Mouse (Mus musculus) limb, embryonic 11.5 days (tissue): ENCODE measurements around the gene Upp2. TPM values are rescaled to one million over a fixed set of nuclear protein-coding genes. Genes with fewer than 3 reads are reported as not detected.

Experiments used
- ATAC-seq: fragments of 200-750 bp; cut with Nextera tagmentation; 2 replicates; pipeline ENCODE4 v1.8.0; 2017; ENCODE audit warnings: low read depth; ENCODE audit not compliant: insufficient number of reproducible peaks, low FRiP score, low TSS enrichment
- DNase-seq: peaks from one replicate; pipeline ENCODE4 v3.0.0-alpha.2; 2015; ENCODE audit warnings: low spot score
- H3K27ac ChIP-seq: fragments of 300-500 bp; sonication (generic); replicated peaks from 2 replicates; pipeline ENCODE4 v1.5.1; 2014; ENCODE audit warnings: low read depth, mild to moderate bottlenecking, low read length
- H3K27me3 ChIP-seq: fragments of 300-500 bp; sonication (generic); 2 replicates; pipeline ENCODE4 v1.6.1; 2014; ENCODE audit warnings: mild to moderate bottlenecking, low read length, mixed read lengths; ENCODE audit not compliant: control insufficient read depth, insufficient read depth
- H3K36me3 ChIP-seq: fragments of 300-500 bp; sonication (generic); 2 replicates; pipeline ENCODE4 v1.6.1; 2014; ENCODE audit warnings: mild to moderate bottlenecking, low read length, moderate library complexity, mixed read lengths; ENCODE audit not compliant: control insufficient read depth, insufficient read depth
- H3K4me1 ChIP-seq: fragments of 300-500 bp; sonication (generic); 2 replicates; pipeline ENCODE4 v1.6.1; 2014; ENCODE audit warnings: low read length, mixed read lengths; ENCODE audit not compliant: control insufficient read depth, insufficient read depth
- H3K4me2 ChIP-seq: fragments of 300-500 bp; sonication (generic); 2 replicates; pipeline ENCODE4 v1.6.1; 2014; ENCODE audit warnings: low read depth, mild to moderate bottlenecking, moderate library complexity; ENCODE audit not compliant: severe bottlenecking
- H3K4me3 ChIP-seq: fragments of 300-500 bp; sonication (generic); 2 replicates; pipeline ENCODE4 v1.5.1; 2014; ENCODE audit warnings: low read depth, low read length
- H3K9ac ChIP-seq: fragments of 300-500 bp; sonication (generic); 2 replicates; pipeline ENCODE4 v1.6.1; 2014; ENCODE audit warnings: mild to moderate bottlenecking, low read length
- H3K9me3 ChIP-seq: fragments of 300-500 bp; sonication (generic); 2 replicates; pipeline ENCODE4 v1.6.1; 2016; ENCODE audit warnings: low read length; ENCODE audit not compliant: control insufficient read depth
- WGBS: fragments of 180-500 bp; shearing (Covaris S2); extraction: QIAGEN DNeasy Blood & Tissue Kit; methylation state at CpG from one replicate; pipeline ENCODE4 v1.1.7; 2014; 5-methylcytosine and 5-hydroxymethylcytosine counted together
- polyA plus RNA-seq: library from polyadenylated mRNA; unstranded; fragments of >200 nt; fragmentation: Nextera tagmentation; extraction: Ambion mirVana; gene quantifications from 2 replicates; pipeline ENCODE4 v1.2.1, GENCODE M21; 2014

The Upp2 gene
- polyA plus RNA-seq, 1 experiment from 2014 or later: 9.3 TPM

DNA sequence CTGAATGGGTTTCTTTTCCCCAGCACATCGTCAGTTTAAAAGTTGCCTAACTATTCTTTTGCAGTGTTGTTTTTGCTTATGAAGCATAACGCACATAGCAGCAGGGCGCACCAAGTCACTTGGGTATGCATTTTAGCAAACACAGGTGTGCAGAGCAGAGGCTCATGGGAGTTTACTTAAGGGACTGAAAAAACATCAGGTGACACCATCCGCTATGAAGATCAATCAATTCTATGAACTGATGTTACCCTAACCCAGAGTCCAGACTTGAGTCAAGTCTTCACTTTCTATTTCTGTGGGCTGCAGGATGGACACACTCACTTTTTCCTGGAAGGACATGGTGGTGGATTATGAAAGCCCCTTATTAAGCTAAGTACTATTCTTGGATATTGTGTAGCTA is 174.9 kb downstream of the Upp2 start:
- H3K9me3 ChIP-seq: no peaks in the 10 kb centered on the region
- DNase-seq (no peak), ATAC-seq (no peak)
- 94% methylated on average over 4 of the region's 4 CpGs for WGBS
- no peak overlapping the region for H3K9ac ChIP-seq
- no peaks in the 10 kb centered on the region for H3K27me3 ChIP-seq
- H3K4me2 ChIP-seq: no peak overlapping the region
- no peak overlapping the region for H3K27ac ChIP-seq
- no peak overlapping the region for H3K4me3 ChIP-seq
- no peaks in the 10 kb centered on the region for H3K36me3 ChIP-seq
- H3K4me1 ChIP-seq: no peaks in the 10 kb centered on the region

DNA sequence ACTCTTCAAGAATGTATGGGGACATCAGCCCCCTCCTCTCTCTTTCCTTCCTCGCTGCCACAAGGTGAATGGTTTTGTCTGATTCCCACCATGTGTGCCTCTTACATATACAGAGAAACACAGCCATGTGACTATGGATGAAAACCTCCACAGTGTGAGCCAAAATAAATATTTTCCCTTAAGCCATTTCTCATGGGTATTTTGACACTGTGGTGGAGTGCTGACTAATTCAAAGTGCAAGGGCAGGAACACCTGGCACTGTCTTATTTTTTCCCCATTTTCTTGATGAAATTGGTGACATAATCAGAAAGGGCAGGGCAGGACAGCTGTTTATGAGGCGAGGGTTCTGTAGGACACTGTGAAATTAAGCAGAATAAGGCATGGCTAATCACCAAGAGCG is 176.3 kb downstream of the Upp2 start:
- H3K4me3 ChIP-seq: no peak overlapping the region
- no peak overlapping the region for H3K9ac ChIP-seq
- no peaks in the 10 kb centered on the region for H3K27me3 ChIP-seq
- WGBS: 80% methylated on average over 3 of the region's 3 CpGs
- no peaks in the 10 kb centered on the region for H3K9me3 ChIP-seq
- H3K27ac ChIP-seq: no peak overlapping the region
- H3K4me2 ChIP-seq: no peak overlapping the region
- DNase-seq: no peak
- no peak for ATAC-seq
- H3K36me3 ChIP-seq: no peaks in the 10 kb centered on the region
- no peaks in the 10 kb centered on the region for H3K4me1 ChIP-seq

DNA sequence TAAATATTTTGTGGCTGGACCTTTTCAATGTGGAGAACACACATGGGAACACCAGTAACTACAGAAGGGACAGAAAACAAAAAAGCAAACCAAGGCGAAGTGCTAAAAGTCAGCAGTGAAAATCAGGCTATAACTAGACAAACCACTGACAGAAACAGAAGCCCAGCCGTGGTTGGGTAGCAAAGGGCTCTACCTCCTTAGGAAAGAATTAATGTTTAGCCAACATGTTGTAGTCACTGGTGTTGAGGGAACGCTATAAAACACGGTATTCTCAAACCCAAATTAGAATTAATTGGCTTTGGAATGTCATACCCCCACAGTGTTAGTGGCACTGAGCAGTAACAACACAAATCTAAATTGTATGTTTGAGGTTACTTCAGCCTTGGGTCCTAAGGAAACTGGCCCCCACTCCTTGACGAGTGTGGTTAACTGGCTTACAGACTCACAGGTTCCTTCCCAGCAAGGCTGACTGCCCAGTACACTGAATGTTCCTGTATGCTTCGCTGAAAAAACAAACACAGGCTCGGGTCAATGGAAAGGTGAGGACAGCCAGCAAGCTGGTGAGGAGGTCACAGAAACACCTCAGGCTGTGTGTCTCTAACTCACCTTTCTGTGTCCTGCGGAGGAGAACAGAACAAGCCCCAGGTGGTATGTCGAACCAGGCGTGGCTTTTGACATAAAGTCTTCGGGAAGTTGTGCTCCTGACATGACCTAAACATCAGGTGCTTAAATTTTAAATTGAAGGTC is 180.6 kb downstream of the Upp2 start:
- WGBS: 70% methylated on average over 11 of the region's 11 CpGs
- H3K27ac ChIP-seq: no peak overlapping the region
- no peak overlapping the region for H3K4me2 ChIP-seq
- H3K4me1 ChIP-seq: no peaks in the 10 kb centered on the region
- H3K9me3 ChIP-seq: no peaks in the 10 kb centered on the region
- no peak overlapping the region for H3K9ac ChIP-seq
- H3K27me3 ChIP-seq: no peaks in the 10 kb centered on the region
- no peaks in the 10 kb centered on the region for H3K36me3 ChIP-seq
- no peak for DNase-seq
- H3K4me3 ChIP-seq: no peak overlapping the region
- ATAC-seq: no peak

DNA sequence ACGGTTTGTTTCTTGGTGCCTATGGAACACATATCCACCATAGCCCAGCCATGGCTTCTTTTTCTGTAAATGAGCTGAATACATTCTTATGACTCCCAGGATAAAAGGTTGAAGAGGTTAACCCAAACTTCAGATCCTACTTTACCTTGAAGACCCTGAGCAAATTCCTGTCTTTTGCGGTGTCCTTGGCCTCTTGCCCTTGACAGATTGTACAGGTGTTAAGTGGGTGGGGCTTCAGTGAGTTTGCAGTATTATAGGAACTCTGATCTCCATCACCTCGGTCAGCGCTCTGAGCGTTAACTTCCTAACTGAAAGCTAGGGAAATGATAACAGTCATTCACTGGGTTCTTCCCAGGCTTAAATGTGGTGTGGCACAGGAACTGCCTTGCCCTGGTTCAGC is 181.2 kb downstream of the Upp2 start:
- H3K4me1 ChIP-seq: no peaks in the 10 kb centered on the region
- no peaks in the 10 kb centered on the region for H3K36me3 ChIP-seq
- H3K4me3 ChIP-seq: no peak overlapping the region
- H3K27ac ChIP-seq: no peak overlapping the region
- H3K4me2 ChIP-seq: no peak overlapping the region
- DNase-seq: no peak
- H3K9me3 ChIP-seq: no peaks in the 10 kb centered on the region
- H3K9ac ChIP-seq: no peak overlapping the region
- ATAC-seq: no peak
- WGBS: 82% methylated on average over 5 of the region's 5 CpGs
- H3K27me3 ChIP-seq: no peaks in the 10 kb centered on the region

DNA sequence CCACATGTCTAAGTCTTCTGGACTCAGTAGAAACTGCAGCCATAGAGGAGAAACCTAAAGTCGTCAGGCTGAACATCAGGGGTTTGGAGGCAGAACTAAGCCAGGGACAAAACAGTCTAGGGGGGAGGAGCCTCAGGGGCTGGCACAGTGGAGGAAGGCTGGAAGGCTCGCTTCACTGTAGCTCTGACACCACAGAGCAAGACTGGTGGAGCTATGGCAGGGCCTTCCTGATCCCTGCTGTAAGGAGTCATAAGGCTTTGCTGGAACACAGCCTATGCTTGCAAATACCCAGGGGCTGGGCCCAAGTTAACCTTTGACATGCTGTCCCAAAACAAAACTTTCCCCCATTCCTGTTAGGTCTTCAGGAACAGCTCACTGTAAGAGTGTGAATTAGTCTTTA is 185.8 kb downstream of the Upp2 start:
- Histone ChIP-seq H3K4me2 (no peak overlapping the region), H3K27me3 (no peaks in the 10 kb centered on the region), H3K4me1 (no peaks in the 10 kb centered on the region), H3K9ac (no peak overlapping the region), H3K27ac (no peak overlapping the region), H3K4me3 (no peak overlapping the region), H3K36me3 (no peaks in the 10 kb centered on the region), H3K9me3 (no peaks in the 10 kb centered on the region)
- ATAC-seq (no peak), DNase-seq (no peak)
- 43% methylated on average over 2 of the region's 2 CpGs for WGBS

DNA sequence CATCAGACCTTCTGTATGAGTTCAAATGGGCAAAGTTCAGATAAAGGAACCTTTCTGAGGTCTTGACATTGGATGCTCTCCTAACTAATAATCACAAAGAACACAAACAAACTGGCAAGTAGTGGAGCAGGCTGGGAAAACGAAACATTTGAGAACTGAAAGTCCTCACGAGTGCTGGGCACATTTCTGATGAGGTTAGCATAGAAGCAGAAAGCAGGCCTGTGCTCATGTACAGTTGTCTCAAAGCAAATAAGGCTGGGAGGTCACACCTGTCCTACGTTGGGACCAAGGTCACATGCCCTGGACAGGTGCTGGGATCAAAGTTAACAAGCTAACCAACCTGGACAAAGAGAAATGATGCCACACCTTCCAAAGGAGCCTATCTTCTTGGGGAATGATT is 187.6 kb downstream of the Upp2 start:
- no peak for DNase-seq
- no peak overlapping the region for H3K4me2 ChIP-seq
- no peaks in the 10 kb centered on the region for H3K9me3 ChIP-seq
- no peak overlapping the region for H3K9ac ChIP-seq
- H3K27ac ChIP-seq: no peak overlapping the region
- ATAC-seq: no peak
- no peaks in the 10 kb centered on the region for H3K36me3 ChIP-seq
- H3K27me3 ChIP-seq: no peaks in the 10 kb centered on the region
- H3K4me3 ChIP-seq: no peak overlapping the region
- WGBS: 85% methylated on average over 3 of the region's 3 CpGs
- no peaks in the 10 kb centered on the region for H3K4me1 ChIP-seq

DNA sequence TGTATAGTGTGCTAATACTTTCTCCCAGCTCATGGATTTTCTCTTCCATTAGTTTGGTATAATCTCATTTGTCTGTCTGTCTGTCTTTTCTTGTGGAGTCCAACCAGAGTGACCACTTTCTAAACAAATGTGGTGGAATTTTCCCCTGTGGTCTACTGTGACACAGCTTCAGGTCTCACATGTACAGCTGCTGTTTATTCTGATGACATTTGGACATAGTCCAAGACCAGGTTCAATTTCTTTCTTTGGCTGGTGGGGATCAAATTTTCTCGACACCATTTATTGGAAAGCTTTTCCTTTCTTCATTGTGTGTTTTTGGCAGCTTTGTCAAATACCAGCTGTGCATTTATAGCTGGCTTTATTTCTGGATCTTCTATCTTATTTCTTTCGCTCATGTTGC is 191.0 kb downstream of the Upp2 start:
- Histone ChIP-seq H3K9ac (no peak overlapping the region), H3K4me1 (no peaks in the 10 kb centered on the region), H3K4me2 (no peak overlapping the region), H3K36me3 (no peaks in the 10 kb centered on the region), H3K27me3 (no peaks in the 10 kb centered on the region), H3K9me3 (no peaks in the 10 kb centered on the region), H3K4me3 (no peak overlapping the region), H3K27ac (no peak overlapping the region)
- ATAC-seq (no peak), DNase-seq (no peak)
- WGBS: 82% methylated on average over 2 of the region's 2 CpGs

DNA sequence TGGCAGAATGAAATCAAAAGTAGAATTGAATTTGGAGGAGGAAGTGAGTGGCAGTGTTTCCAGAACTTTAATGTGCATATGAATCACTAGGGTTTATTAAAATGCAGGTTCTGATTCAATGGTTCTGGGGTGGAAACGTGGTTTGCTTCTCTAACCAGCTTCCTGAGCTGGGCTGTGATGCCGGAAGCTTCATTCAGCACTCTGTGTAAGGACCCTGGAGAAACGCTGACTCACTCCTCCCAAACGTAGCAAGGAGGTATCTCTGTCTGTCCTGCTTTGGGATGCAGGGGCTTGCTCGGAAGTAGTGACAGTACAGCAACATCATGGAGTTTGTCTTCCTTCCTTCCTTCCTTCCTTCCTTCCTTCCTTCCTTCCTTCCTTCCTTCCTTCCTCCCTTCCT is 192.6 kb downstream of the Upp2 start:
- Histone ChIP-seq H3K4me2 (no peak overlapping the region), H3K9me3 (no peaks in the 10 kb centered on the region), H3K27me3 (no peaks in the 10 kb centered on the region), H3K4me3 (no peak overlapping the region), H3K27ac (no peak overlapping the region), H3K9ac (no peak overlapping the region), H3K36me3 (no peaks in the 10 kb centered on the region), H3K4me1 (no peaks in the 10 kb centered on the region)
- no peak for ATAC-seq
- no peak for DNase-seq
- 67% methylated on average over 5 of the region's 5 CpGs for WGBS

DNA sequence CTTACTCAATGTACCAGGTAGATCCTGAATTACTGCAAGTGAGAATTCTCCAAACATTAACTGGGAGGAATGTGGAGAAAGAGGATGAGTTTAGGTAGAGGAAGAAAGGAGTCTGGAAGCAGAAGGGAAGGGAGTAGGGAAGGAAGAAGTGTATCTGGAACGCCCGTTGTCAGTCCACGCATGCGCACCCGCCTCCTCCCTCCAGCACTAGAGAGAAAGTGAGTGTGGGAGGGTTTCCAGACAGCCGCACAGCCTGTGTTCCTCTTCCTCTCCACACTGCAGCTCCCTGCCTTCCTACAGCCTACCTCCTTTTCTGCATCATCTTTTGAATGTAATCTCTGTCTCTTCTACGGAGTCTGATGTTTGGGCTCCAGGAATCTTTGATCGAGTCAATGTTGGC is 198.0 kb downstream of the Upp2 start:
- H3K36me3 ChIP-seq: no peaks in the 10 kb centered on the region
- H3K4me2 ChIP-seq: no peak overlapping the region
- no peaks in the 10 kb centered on the region for H3K9me3 ChIP-seq
- WGBS: 92% methylated on average over 8 of the region's 8 CpGs
- no peaks in the 10 kb centered on the region for H3K27me3 ChIP-seq
- no peaks in the 10 kb centered on the region for H3K4me1 ChIP-seq
- H3K9ac ChIP-seq: no peak overlapping the region
- DNase-seq (no peak), ATAC-seq (no peak)
- no peak overlapping the region for H3K4me3 ChIP-seq
- H3K27ac ChIP-seq: no peak overlapping the region
